Mouse (Mus musculus): ENCODE measurements around the gene Ttc38. TPM values are rescaled to one million over a fixed set of nuclear protein-coding genes. Genes with fewer than 3 reads are reported as not detected.

Ttc38 gene
- polyA plus RNA-seq, 1 experiment: 8.5 TPM

- 94% methylated on average over 4 of the region's 4 CpGs for WGBS
- H3K27me3 ChIP-seq (ENCODE audit: control insufficient read depth, insufficient read depth, low read length): no peaks in the 10 kb centered on the region
Measured at GRCm38 (mm10) chr15:85807404-85807803, 24.7 kb upstream of the Ttc38 start.

GRCm38 (mm10) chr15:85808031-85808430 lies 24.1 kb upstream of the Ttc38 start:
- Histone ChIP-seq H3K36me3 (ENCODE audit: control insufficient read depth, insufficient read depth, low read length) (no peaks in the 10 kb centered on the region), H3K27me3 (ENCODE audit: control insufficient read depth, insufficient read depth, low read length) (no peaks in the 10 kb centered on the region), H3K4me3 (ENCODE audit: control insufficient read depth, insufficient read depth, low read length) (peak overlapping the region; percentile 31), H3K4me1 (replicated peaks; ENCODE audit: control insufficient read depth, insufficient read depth, low read length) (peaks cover 36% of the 10 kb centered on the region), H3K27ac (ENCODE audit: control insufficient read depth, insufficient read depth, low read length) (peak overlapping the region; percentile 96)
- TF ChIP-seq POLR2A (IDR thresholded peaks at IDR 0.05; ENCODE audit: control insufficient read depth, extremely low read depth, insufficient read depth, low read length, poor library complexity) (0 out of 2 replicates have a peak, but pooled peaks have one; percentile 37), CTCF (IDR thresholded peaks at IDR 0.05; ENCODE audit: borderline replicate concordance, control insufficient read depth, extremely low read depth, insufficient read depth, low read length, poor library complexity) (no peak)
- DNase-seq: no peak
- WGBS: 27% methylated on average over 6 of the region's 6 CpGs

More at GRCm38 (mm10) chr15:85807404-85807803, 24.7 kb upstream of the Ttc38 start:
- DNase-seq: no peak
- TF ChIP-seq CTCF (IDR thresholded peaks at IDR 0.05; ENCODE audit: borderline replicate concordance, control insufficient read depth, extremely low read depth, insufficient read depth, low read length, poor library complexity) (no peak), POLR2A (IDR thresholded peaks at IDR 0.05; ENCODE audit: control insufficient read depth, extremely low read depth, insufficient read depth, low read length, poor library complexity) (no peak)
- Histone ChIP-seq H3K4me3 (ENCODE audit: control insufficient read depth, insufficient read depth, low read length) (no peak overlapping the region), H3K36me3 (ENCODE audit: control insufficient read depth, insufficient read depth, low read length) (no peaks in the 10 kb centered on the region), H3K4me1 (replicated peaks; ENCODE audit: control insufficient read depth, insufficient read depth, low read length) (peaks cover 36% of the 10 kb centered on the region), H3K27ac (ENCODE audit: control insufficient read depth, insufficient read depth, low read length) (peak overlapping the region; percentile 96)

GRCm38 (mm10) chr15:85808434-85808833 lies 23.7 kb upstream of the Ttc38 start:
- 91% methylated on average over 8 of the region's 8 CpGs for WGBS
- Histone ChIP-seq H3K4me3 (ENCODE audit: control insufficient read depth, insufficient read depth, low read length) (peak overlapping the region; percentile 31), H3K36me3 (ENCODE audit: control insufficient read depth, insufficient read depth, low read length) (no peaks in the 10 kb centered on the region), H3K4me1 (replicated peaks; ENCODE audit: control insufficient read depth, insufficient read depth, low read length) (peaks cover 36% of the 10 kb centered on the region), H3K27ac (ENCODE audit: control insufficient read depth, insufficient read depth, low read length) (peak overlapping the region; percentile 96), H3K27me3 (ENCODE audit: control insufficient read depth, insufficient read depth, low read length) (no peaks in the 10 kb centered on the region)
- TF ChIP-seq CTCF (IDR thresholded peaks at IDR 0.05; ENCODE audit: borderline replicate concordance, control insufficient read depth, extremely low read depth, insufficient read depth, low read length, poor library complexity) (no peak; the same call in 1 of the 2 replicates), POLR2A (IDR thresholded peaks at IDR 0.05; ENCODE audit: control insufficient read depth, extremely low read depth, insufficient read depth, low read length, poor library complexity) (no peak)
- DNase-seq: no peak

GRCm38 (mm10) chr15:85809091-85809490 lies 23.0 kb upstream of the Ttc38 start:
- WGBS: 37% methylated on average over 12 of the region's 12 CpGs
- H3K4me3 ChIP-seq (ENCODE audit: control insufficient read depth, insufficient read depth, low read length): peak overlapping the region; percentile 31
- H3K27ac ChIP-seq (ENCODE audit: control insufficient read depth, insufficient read depth, low read length): peak overlapping the region; percentile 96
- no peaks in the 10 kb centered on the region for H3K36me3 ChIP-seq (ENCODE audit: control insufficient read depth, insufficient read depth, low read length)
- peak; percentile 70 for DNase-seq
- TF ChIP-seq POLR2A (IDR thresholded peaks at IDR 0.05; ENCODE audit: control insufficient read depth, extremely low read depth, insufficient read depth, low read length, poor library complexity) (0 out of 2 replicates have a peak, but pooled peaks have one; percentile 29), CTCF (IDR thresholded peaks at IDR 0.05; ENCODE audit: borderline replicate concordance, control insufficient read depth, extremely low read depth, insufficient read depth, low read length, poor library complexity) (0 out of 2 replicates have a peak, but pooled peaks have one; percentile 33)
- peaks cover 36% of the 10 kb centered on the region for H3K4me1 ChIP-seq (replicated peaks; ENCODE audit: control insufficient read depth, insufficient read depth, low read length)
- H3K27me3 ChIP-seq (ENCODE audit: control insufficient read depth, insufficient read depth, low read length): no peaks in the 10 kb centered on the region

- WGBS: 88% methylated on average over 5 of the region's 5 CpGs
- Histone ChIP-seq H3K27me3 (ENCODE audit: control insufficient read depth, insufficient read depth, low read length) (no peaks in the 10 kb centered on the region), H3K36me3 (ENCODE audit: control insufficient read depth, insufficient read depth, low read length) (no peaks in the 10 kb centered on the region), H3K4me1 (replicated peaks; ENCODE audit: control insufficient read depth, insufficient read depth, low read length) (peaks cover 36% of the 10 kb centered on the region), H3K4me3 (ENCODE audit: control insufficient read depth, insufficient read depth, low read length) (no peak overlapping the region), H3K27ac (ENCODE audit: control insufficient read depth, insufficient read depth, low read length) (no peak overlapping the region)
- no peak for DNase-seq
- TF ChIP-seq CTCF (IDR thresholded peaks at IDR 0.05; ENCODE audit: borderline replicate concordance, control insufficient read depth, extremely low read depth, insufficient read depth, low read length, poor library complexity) (no peak), POLR2A (IDR thresholded peaks at IDR 0.05; ENCODE audit: control insufficient read depth, extremely low read depth, insufficient read depth, low read length, poor library complexity) (no peak)
Measured at GRCm38 (mm10) chr15:85810462-85810805, 21.7 kb upstream of the Ttc38 start.

DNA sequence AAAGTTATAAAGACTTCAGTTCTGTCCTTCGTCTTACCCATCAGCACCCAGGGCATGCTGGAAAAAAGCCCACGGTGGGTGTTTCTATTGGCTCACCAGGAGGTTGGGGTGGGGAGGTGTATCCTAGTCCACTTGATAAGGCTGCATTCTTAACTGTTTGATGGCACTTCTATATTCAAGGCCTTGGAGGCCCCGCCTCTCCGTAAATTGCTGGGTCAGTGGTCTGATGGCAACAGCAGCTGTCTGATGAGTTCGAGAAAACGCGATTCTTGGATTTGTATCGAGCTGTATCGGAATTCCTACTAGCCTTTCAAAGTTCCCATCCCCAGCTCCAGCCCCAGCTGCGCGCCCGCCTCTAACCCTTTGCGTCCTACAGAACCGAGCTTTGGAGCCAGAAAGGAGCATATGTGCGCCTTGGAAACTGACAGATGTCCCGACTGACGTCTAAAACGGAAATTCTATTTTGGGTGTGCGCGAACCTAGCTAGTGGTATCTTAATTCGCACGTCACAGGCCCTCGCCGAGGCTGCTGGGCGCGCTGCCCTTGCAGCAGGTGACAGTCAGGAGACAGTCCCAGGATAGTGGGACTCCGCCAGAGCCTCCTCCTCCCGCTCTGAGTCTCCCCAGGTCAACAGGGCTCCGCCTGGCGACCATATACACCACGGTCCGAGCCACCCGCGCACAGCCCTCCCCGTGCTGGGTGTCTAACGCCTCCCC lies 21.1 kb upstream of the Ttc38 start:
- peak; percentile 68 for DNase-seq
- peak overlapping the region; percentile 67 for H3K4me3 ChIP-seq (ENCODE audit: control insufficient read depth, insufficient read depth, low read length)
- WGBS: 5% methylated on average over 36 of the region's 36 CpGs
- peak overlapping the region; percentile 66 for H3K27ac ChIP-seq (ENCODE audit: control insufficient read depth, insufficient read depth, low read length)
- H3K36me3 ChIP-seq (ENCODE audit: control insufficient read depth, insufficient read depth, low read length): no peaks in the 10 kb centered on the region
- TF ChIP-seq CTCF (IDR thresholded peaks at IDR 0.05; ENCODE audit: borderline replicate concordance, control insufficient read depth, extremely low read depth, insufficient read depth, low read length, poor library complexity): no peak
- no peak for TF ChIP-seq POLR2A (IDR thresholded peaks at IDR 0.05; ENCODE audit: control insufficient read depth, extremely low read depth, insufficient read depth, low read length, poor library complexity)
- peaks cover 36% of the 10 kb centered on the region for H3K4me1 ChIP-seq (replicated peaks; ENCODE audit: control insufficient read depth, insufficient read depth, low read length)
- no peaks in the 10 kb centered on the region for H3K27me3 ChIP-seq (ENCODE audit: control insufficient read depth, insufficient read depth, low read length)
